Mouse (Mus musculus): ENCODE measurements at regions not wholly inside any gene's neighbourhood (a gene's known extent, or its start where the extent isn't known, plus 50 kb on each side); places are given as distances from the start of the nearest gene placed in this dataset.

DNA sequence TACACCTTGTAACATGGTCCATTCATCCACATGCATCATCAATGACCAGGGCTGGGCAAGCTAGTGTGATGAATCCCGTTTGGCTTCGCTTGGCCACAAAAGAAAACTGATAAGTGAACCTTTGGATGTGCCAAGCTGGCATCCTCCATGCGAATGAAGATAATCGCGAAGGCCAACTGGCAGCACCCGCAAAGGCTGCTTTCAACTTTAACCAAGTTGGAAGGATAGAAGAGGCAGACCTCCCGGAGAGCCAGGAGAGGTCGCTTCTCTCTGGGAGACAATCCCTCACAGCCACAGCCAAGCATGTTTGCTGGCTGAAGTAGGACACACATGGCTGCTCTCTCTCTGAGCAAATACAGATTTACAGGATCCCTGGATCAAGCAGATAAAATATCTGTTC lies 173.6 kb upstream of the Fer start:
- TF ChIP-seq CTCF (IDR thresholded peaks at IDR 0.05; ENCODE audit: low read depth) (no peak), EP300 (IDR thresholded peaks at IDR 0.05; ENCODE audit: low read depth) (no peak)
